Mouse (Mus musculus): Measurements from ENCODE around the gene Clcn5. TPM values are rescaled to one million over a fixed set of nuclear protein-coding genes. Genes with fewer than 3 reads are reported as not detected.

Clcn5 gene
- 1 to 10 TPM; 2.6 to 4.0 TPM for polyA plus RNA-seq (2017; shearing (Covaris generic))

DNA sequence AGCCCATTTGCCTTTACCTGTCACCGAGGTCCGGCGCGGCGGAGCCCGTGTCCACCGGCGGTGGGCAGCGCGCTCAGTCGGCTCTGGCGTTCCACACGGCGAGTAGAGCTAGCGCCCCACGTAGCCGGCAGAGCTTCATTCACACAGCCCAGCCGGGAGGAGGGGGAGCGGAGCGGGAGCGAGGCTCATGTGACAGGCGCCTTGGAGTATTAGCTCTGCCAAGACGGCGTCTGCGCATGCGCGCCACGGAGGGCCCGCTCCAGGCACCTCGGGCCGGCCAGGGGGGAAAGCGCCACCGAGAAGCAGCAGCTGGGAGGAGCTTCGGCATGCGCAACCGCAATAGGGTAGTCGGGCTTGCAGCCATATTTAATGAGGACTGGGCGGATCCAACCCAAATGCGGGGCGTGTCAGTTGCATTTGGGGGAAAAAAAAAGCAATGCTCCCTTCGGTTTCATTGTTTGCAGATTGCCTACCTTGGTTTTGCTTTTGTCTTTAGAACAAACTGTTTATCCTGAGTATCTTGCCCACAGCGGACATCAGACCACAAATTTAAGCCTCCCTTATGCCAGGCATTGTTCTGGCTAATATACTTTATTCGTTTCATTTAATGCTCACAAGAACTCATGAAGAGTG lies at the start of gene Clcn5:
Gene Clcn5 (minus strand): TSS at position 270 of the 633 bp plus-strand sequence.

Other genes starting within 250 kb of the Clcn5 start
- gene Usp27x, start 56.5 kb upstream of the Clcn5 start, polyA plus RNA-seq (2017; shearing (Covaris generic)), result 1 to 10 TPM in 1 of 2 experiments, under 1 TPM in 1; 0.69 to 1.0 TPM